Mouse (Mus musculus): ENCODE data around the gene Lamb3. TPM values are rescaled to one million over a fixed set of nuclear protein-coding genes. Genes with fewer than 3 reads are reported as not detected.

Lamb3 gene
- polyA plus RNA-seq, 1 experiment from 2014 or later = 1.5 TPM

- Histone ChIP-seq H3K4me2 (ENCODE audit: low read depth, low read length) (no peak overlapping the region), H3K9ac (replicated peaks) (no peak overlapping the region), H3K4me3 (ENCODE audit: low read depth, low read length) (no peak overlapping the region), H3K27ac (ENCODE audit: low read depth) (peak overlapping the region; percentile 76), H3K4me1 (ENCODE audit: insufficient read depth) (peaks cover 21% of the 10 kb centered on the region), H3K36me3 (replicated peaks; ENCODE audit: insufficient read depth, low read length) (no peaks in the 10 kb centered on the region), H3K27me3 (ENCODE audit: insufficient read depth, low read length) (no peaks in the 10 kb centered on the region), H3K9me3 (ENCODE audit: low read length) (no peaks in the 10 kb centered on the region)
- ATAC-seq (peak; percentile 66), DNase-seq (no peak)
- TF ChIP-seq CTCF (IDR thresholded peaks at IDR 0.05; ENCODE audit: low read depth) (no peak), EP300 (IDR thresholded peaks at IDR 0.05; ENCODE audit: low read depth) (peak; percentile 56)
- 51% methylated on average over 2 of the region's 2 CpGs for WGBS (ENCODE audit: insufficient replicate concordance)
Measured at GRCm38 (mm10) chr1:193287578-193287977, 80.1 kb downstream of the Lamb3 start.

- 67% methylated on average over 3 of the region's 3 CpGs for WGBS (ENCODE audit: insufficient replicate concordance)
- Histone ChIP-seq H3K9me3 (ENCODE audit: low read length) (no peaks in the 10 kb centered on the region), H3K4me1 (ENCODE audit: insufficient read depth) (peaks cover 23% of the 10 kb centered on the region), H3K9ac (replicated peaks) (no peak overlapping the region), H3K27me3 (ENCODE audit: insufficient read depth, low read length) (no peaks in the 10 kb centered on the region), H3K27ac (ENCODE audit: low read depth) (peak overlapping the region; percentile 86), H3K36me3 (replicated peaks; ENCODE audit: insufficient read depth, low read length) (no peaks in the 10 kb centered on the region), H3K4me2 (ENCODE audit: low read depth, low read length) (no peak overlapping the region), H3K4me3 (ENCODE audit: low read depth, low read length) (no peak overlapping the region)
- TF ChIP-seq CTCF (IDR thresholded peaks at IDR 0.05; ENCODE audit: low read depth) (no peak), EP300 (IDR thresholded peaks at IDR 0.05; ENCODE audit: low read depth) (no peak)
- DNase-seq (no peak), ATAC-seq (no peak)
Measured at GRCm38 (mm10) chr1:193289076-193289475, 81.6 kb downstream of the Lamb3 start.

- H3K9ac ChIP-seq (replicated peaks) = no peak overlapping the region
- ATAC-seq = peak; percentile 88
- H3K36me3 ChIP-seq (replicated peaks; ENCODE audit: insufficient read depth, low read length) = no peaks in the 10 kb centered on the region
- H3K4me2 ChIP-seq (ENCODE audit: low read depth, low read length) = no peak overlapping the region
- no peak overlapping the region for H3K4me3 ChIP-seq (ENCODE audit: low read depth, low read length)
- H3K27me3 ChIP-seq (ENCODE audit: insufficient read depth, low read length) = no peaks in the 10 kb centered on the region
- peaks cover 23% of the 10 kb centered on the region for H3K4me1 ChIP-seq (ENCODE audit: insufficient read depth)
- 55% methylated on average over 5 of the region's 5 CpGs for WGBS (ENCODE audit: insufficient replicate concordance)
- H3K9me3 ChIP-seq (ENCODE audit: low read length) = no peaks in the 10 kb centered on the region
- TF ChIP-seq CTCF (IDR thresholded peaks at IDR 0.05; ENCODE audit: low read depth) (no peak), EP300 (IDR thresholded peaks at IDR 0.05; ENCODE audit: low read depth) (peak; percentile 93)
- DNase-seq = peak; percentile 74
- peak overlapping the region; percentile 86 for H3K27ac ChIP-seq (ENCODE audit: low read depth)
Measured at GRCm38 (mm10) chr1:193289914-193290313, 82.4 kb downstream of the Lamb3 start.

- DNase-seq = no peak
- no peaks in the 10 kb centered on the region for H3K36me3 ChIP-seq (replicated peaks; ENCODE audit: insufficient read depth, low read length)
- H3K27me3 ChIP-seq (ENCODE audit: insufficient read depth, low read length) = no peaks in the 10 kb centered on the region
- ATAC-seq = no peak
- no peak overlapping the region for H3K4me2 ChIP-seq (ENCODE audit: low read depth, low read length)
- H3K27ac ChIP-seq (ENCODE audit: low read depth) = peak overlapping the region; percentile 86
- no peaks in the 10 kb centered on the region for H3K9me3 ChIP-seq (ENCODE audit: low read length)
- TF ChIP-seq CTCF (IDR thresholded peaks at IDR 0.05; ENCODE audit: low read depth) (no peak), EP300 (IDR thresholded peaks at IDR 0.05; ENCODE audit: low read depth) (no peak)
- no peak overlapping the region for H3K4me3 ChIP-seq (ENCODE audit: low read depth, low read length)
- peaks cover 26% of the 10 kb centered on the region for H3K4me1 ChIP-seq (ENCODE audit: insufficient read depth)
- H3K9ac ChIP-seq (replicated peaks) = no peak overlapping the region
Measured at GRCm38 (mm10) chr1:193290686-193291085, 83.2 kb downstream of the Lamb3 start.

GRCm38 (mm10) chr1:193293039-193293438, 85.5 kb downstream of the Lamb3 start:
- no peak overlapping the region for H3K4me2 ChIP-seq (ENCODE audit: low read depth, low read length)
- peaks cover 27% of the 10 kb centered on the region for H3K4me1 ChIP-seq (ENCODE audit: insufficient read depth)
- ATAC-seq (no peak), DNase-seq (no peak)
- no peaks in the 10 kb centered on the region for H3K36me3 ChIP-seq (replicated peaks; ENCODE audit: insufficient read depth, low read length)
- H3K27ac ChIP-seq (ENCODE audit: low read depth) = no peak overlapping the region
- WGBS (ENCODE audit: insufficient replicate concordance) = 27% methylated on average over 2 of the region's 2 CpGs
- H3K4me3 ChIP-seq (ENCODE audit: low read depth, low read length) = no peak overlapping the region
- no peak overlapping the region for H3K9ac ChIP-seq (replicated peaks)
- H3K9me3 ChIP-seq (ENCODE audit: low read length) = no peaks in the 10 kb centered on the region
- TF ChIP-seq CTCF (IDR thresholded peaks at IDR 0.05; ENCODE audit: low read depth) (no peak), EP300 (IDR thresholded peaks at IDR 0.05; ENCODE audit: low read depth) (no peak)
- no peaks in the 10 kb centered on the region for H3K27me3 ChIP-seq (ENCODE audit: insufficient read depth, low read length)

- H3K4me1 ChIP-seq (ENCODE audit: insufficient read depth) = peaks cover 24% of the 10 kb centered on the region
- no peaks in the 10 kb centered on the region for H3K27me3 ChIP-seq (ENCODE audit: insufficient read depth, low read length)
- 79% methylated on average over 3 of the region's 3 CpGs for WGBS (ENCODE audit: insufficient replicate concordance)
- no peaks in the 10 kb centered on the region for H3K9me3 ChIP-seq (ENCODE audit: low read length)
- H3K4me2 ChIP-seq (ENCODE audit: low read depth, low read length) = no peak overlapping the region
- H3K27ac ChIP-seq (ENCODE audit: low read depth) = no peak overlapping the region
- H3K36me3 ChIP-seq (replicated peaks; ENCODE audit: insufficient read depth, low read length) = no peaks in the 10 kb centered on the region
- ATAC-seq (no peak), DNase-seq (no peak)
- no peak overlapping the region for H3K4me3 ChIP-seq (ENCODE audit: low read depth, low read length)
- no peak for TF ChIP-seq EP300 (IDR thresholded peaks at IDR 0.05; ENCODE audit: low read depth)
- no peak for TF ChIP-seq CTCF (IDR thresholded peaks at IDR 0.05; ENCODE audit: low read depth)
- no peak overlapping the region for H3K9ac ChIP-seq (replicated peaks)
Measured at GRCm38 (mm10) chr1:193293926-193294325, 86.4 kb downstream of the Lamb3 start.

GRCm38 (mm10) chr1:193295920-193296319, 88.4 kb downstream of the Lamb3 start:
- H3K27me3 ChIP-seq (ENCODE audit: insufficient read depth, low read length) = no peaks in the 10 kb centered on the region
- H3K27ac ChIP-seq (ENCODE audit: low read depth) = no peak overlapping the region
- DNase-seq = no peak
- H3K36me3 ChIP-seq (replicated peaks; ENCODE audit: insufficient read depth, low read length) = no peaks in the 10 kb centered on the region
- ATAC-seq = no peak
- WGBS (ENCODE audit: insufficient replicate concordance) = 61% methylated on average over 5 of the region's 5 CpGs
- H3K9me3 ChIP-seq (ENCODE audit: low read length) = no peaks in the 10 kb centered on the region
- no peak overlapping the region for H3K9ac ChIP-seq (replicated peaks)
- no peak overlapping the region for H3K4me2 ChIP-seq (ENCODE audit: low read depth, low read length)
- TF ChIP-seq EP300 (IDR thresholded peaks at IDR 0.05; ENCODE audit: low read depth) (no peak), CTCF (IDR thresholded peaks at IDR 0.05; ENCODE audit: low read depth) (no peak)
- peaks cover 19% of the 10 kb centered on the region for H3K4me1 ChIP-seq (ENCODE audit: insufficient read depth)
- H3K4me3 ChIP-seq (ENCODE audit: low read depth, low read length) = no peak overlapping the region

Data from liver, postnatal 0 days (tissue).